Mouse (Mus musculus) midbrain, postnatal 0 days (tissue): ENCODE measurements at regions not wholly inside any gene's neighbourhood (a gene's known extent, or its start where the extent isn't known, plus 50 kb on each side); places are given as distances from the start of the nearest gene placed in this dataset.

Experiments
- ATAC-seq: fragments of 200-750 bp; cut with Nextera tagmentation; 2 replicates; pipeline ENCODE4 v1.8.0; 2017; ENCODE audit warnings: moderate number of reproducible peaks, mild to moderate bottlenecking, moderate TSS enrichment, moderate library complexity; ENCODE audit not compliant: low FRiP score
- DNase-seq: peaks from one replicate; pipeline ENCODE4 v3.0.0-alpha.2; 2015; ENCODE audit warnings: low spot score
- H3K27ac ChIP-seq: fragments of 300-500 bp; sonication (generic); 2 replicates; pipeline ENCODE4 v1.5.1; 2014; ENCODE audit warnings: low read depth, mild to moderate bottlenecking, low read length, mixed read lengths
- H3K27me3 ChIP-seq: fragments of 300-500 bp; sonication (generic); 2 replicates; pipeline ENCODE4 v1.6.1; 2014; ENCODE audit warnings: low read length, control low read depth, mixed read lengths; ENCODE audit not compliant: insufficient read depth
- H3K36me3 ChIP-seq: fragments of 300-500 bp; sonication (generic); 2 replicates; pipeline ENCODE4 v1.6.1; 2014; ENCODE audit warnings: low read length, control low read depth, mixed read lengths; ENCODE audit not compliant: insufficient read depth
- H3K4me1 ChIP-seq: fragments of 300-500 bp; sonication (generic); 2 replicates; pipeline ENCODE4 v1.6.1; 2014; ENCODE audit warnings: mild to moderate bottlenecking, control low read depth, antibody characterized with exemption, low read length, mixed read lengths; ENCODE audit not compliant: insufficient read depth
- H3K4me2 ChIP-seq: fragments of 300-500 bp; sonication (generic); 2 replicates; pipeline ENCODE4 v1.6.1; 2014; ENCODE audit warnings: low read depth, mild to moderate bottlenecking, low read length, mixed read lengths; ENCODE audit not compliant: poor library complexity, severe bottlenecking
- H3K4me3 ChIP-seq: fragments of 300-500 bp; sonication (generic); 2 replicates; pipeline ENCODE4 v1.5.1; 2014; ENCODE audit warnings: low read depth, mild to moderate bottlenecking, low read length, moderate library complexity
- H3K9ac ChIP-seq: fragments of 300-500 bp; sonication (generic); replicated peaks from 2 replicates; pipeline ENCODE4 v1.6.1; 2014; ENCODE audit warnings: mild to moderate bottlenecking, low read length, moderate library complexity, mixed read lengths; ENCODE audit not compliant: poor library complexity, severe bottlenecking
- H3K9me3 ChIP-seq: fragments of 300-500 bp; sonication (generic); 2 replicates; pipeline ENCODE4 v1.6.1; 2016; ENCODE audit warnings: low read length, control low read depth
- CTCF ChIP-seq: IDR thresholded peaks from 2 replicates; pipeline ENCODE4 v1.5.1; 2016; ENCODE audit warnings: antibody characterized with exemption, mild to moderate bottlenecking
- WGBS: fragments of 180-500 bp; shearing (Covaris S2); extraction: QIAGEN DNeasy Blood & Tissue Kit; methylation state at CpG from one replicate; pipeline ENCODE4 v1.1.7; 2014; 5-methylcytosine and 5-hydroxymethylcytosine counted together

DNA sequence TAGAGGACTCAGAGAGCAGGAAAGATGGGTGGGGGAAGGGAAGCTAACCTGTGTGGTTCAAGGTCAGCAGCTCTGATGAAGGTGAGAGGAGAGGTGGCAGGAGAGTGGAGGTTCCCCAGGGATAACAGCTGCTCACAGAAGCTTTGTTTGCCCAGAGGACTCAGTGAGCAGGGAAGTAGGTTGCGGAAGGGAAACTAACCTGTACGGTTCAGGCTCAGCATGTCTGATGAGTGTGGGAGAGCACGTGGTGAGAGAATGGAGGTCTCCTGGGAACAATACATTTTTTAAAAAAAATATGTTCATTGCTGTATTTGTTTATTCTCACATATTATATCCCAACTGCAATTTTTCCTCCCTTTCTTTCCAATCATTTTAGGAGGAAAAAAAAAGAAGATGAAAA is 130.0 kb upstream of the Hccs start:
- no peak for ATAC-seq
- Histone ChIP-seq H3K36me3 (no peaks in the 10 kb centered on the region), H3K4me2 (no peak overlapping the region), H3K27ac (no peak overlapping the region), H3K9me3 (no peaks in the 10 kb centered on the region), H3K4me1 (no peaks in the 10 kb centered on the region), H3K4me3 (no peak overlapping the region), H3K9ac (no peak overlapping the region), H3K27me3 (no peaks in the 10 kb centered on the region)
- TF ChIP-seq CTCF = no peak
- DNase-seq = no peak
- 65% methylated on average over 3 of the region's 3 CpGs for WGBS

DNA sequence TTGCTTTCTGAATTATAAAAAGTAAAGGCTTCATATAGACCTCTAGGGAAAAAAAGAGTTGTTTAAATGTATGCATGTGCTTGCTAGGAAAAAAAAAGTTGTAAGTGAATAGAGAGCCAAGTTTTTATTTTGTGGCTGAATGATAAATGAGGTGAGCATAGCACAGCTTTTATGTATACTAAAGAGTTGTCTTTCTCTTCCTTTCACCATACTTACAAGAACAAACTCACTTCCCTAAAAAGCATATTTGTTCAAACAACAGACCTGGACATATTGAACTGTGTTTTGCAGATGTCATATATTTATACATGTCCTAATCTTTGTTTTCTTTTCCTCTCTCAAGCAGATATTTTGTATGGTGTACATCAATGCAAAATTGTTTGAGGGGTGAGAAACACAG is 119.4 kb upstream of the Hccs start:
- Histone ChIP-seq H3K27ac (no peak overlapping the region), H3K9ac (no peak overlapping the region), H3K4me1 (no peaks in the 10 kb centered on the region), H3K9me3 (no peaks in the 10 kb centered on the region), H3K4me3 (no peak overlapping the region), H3K36me3 (no peaks in the 10 kb centered on the region), H3K4me2 (no peak overlapping the region), H3K27me3 (no peaks in the 10 kb centered on the region)
- TF ChIP-seq CTCF = no peak
- no peak for ATAC-seq
- no peak for DNase-seq

DNA sequence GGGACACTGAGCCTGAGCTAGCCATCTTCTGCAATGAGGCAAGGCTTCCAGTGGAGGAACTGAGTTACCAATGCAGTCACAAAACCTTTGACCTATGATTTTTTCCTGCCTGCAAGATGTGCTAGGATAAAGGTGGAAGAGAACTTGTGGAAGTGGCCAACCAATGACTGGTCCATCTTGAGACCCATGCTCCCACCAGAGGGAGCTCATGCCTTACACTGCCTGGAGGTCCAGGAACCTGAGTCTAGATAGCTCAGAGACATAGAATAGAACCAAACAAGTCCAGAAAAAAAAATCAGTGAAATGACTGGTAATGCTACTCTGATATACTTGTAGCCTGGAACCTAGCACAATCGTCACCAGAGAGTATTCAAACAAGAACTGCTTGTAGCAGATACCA is 118.5 kb upstream of the Hccs start:
- H3K9ac ChIP-seq = no peak overlapping the region
- no peak for TF ChIP-seq CTCF
- H3K36me3 ChIP-seq = no peaks in the 10 kb centered on the region
- no peak overlapping the region for H3K27ac ChIP-seq
- ATAC-seq = no peak
- no peaks in the 10 kb centered on the region; the same call in 1 of the 2 replicates for H3K27me3 ChIP-seq
- no peak overlapping the region for H3K4me3 ChIP-seq
- DNase-seq = no peak
- no peak overlapping the region for H3K4me2 ChIP-seq
- no peaks in the 10 kb centered on the region for H3K4me1 ChIP-seq
- WGBS = 78% methylated on average over 1 of the region's 1 CpGs
- H3K9me3 ChIP-seq = no peaks in the 10 kb centered on the region

DNA sequence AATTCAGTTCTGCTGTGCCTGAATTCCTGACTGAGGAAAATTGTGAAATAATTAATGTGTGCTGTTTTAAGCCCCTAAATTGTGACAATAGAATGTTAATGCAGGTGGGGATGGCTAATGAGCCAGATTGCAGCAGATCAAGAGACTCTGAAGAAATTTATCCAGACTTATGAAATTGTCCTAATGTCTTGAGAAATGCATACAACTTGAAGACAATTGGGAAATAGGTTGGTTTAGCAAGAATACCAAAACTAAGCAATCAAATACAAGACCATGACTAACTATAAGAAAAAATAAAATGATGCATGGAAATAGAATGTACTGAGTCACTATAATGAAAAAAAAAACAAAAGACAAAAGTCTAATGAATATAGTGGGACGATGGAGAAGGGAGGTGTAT is 113.7 kb upstream of the Hccs start:
- Histone ChIP-seq H3K4me3 (no peak overlapping the region), H3K9ac (no peak overlapping the region), H3K4me1 (no peaks in the 10 kb centered on the region), H3K9me3 (no peaks in the 10 kb centered on the region), H3K27me3 (no peaks in the 10 kb centered on the region; the same call in 1 of the 2 replicates), H3K4me2 (no peak overlapping the region), H3K27ac (no peak overlapping the region), H3K36me3 (no peaks in the 10 kb centered on the region)
- WGBS = 86% methylated on average over 1 of the region's 1 CpGs
- no peak for ATAC-seq
- DNase-seq = no peak
- no peak for TF ChIP-seq CTCF

DNA sequence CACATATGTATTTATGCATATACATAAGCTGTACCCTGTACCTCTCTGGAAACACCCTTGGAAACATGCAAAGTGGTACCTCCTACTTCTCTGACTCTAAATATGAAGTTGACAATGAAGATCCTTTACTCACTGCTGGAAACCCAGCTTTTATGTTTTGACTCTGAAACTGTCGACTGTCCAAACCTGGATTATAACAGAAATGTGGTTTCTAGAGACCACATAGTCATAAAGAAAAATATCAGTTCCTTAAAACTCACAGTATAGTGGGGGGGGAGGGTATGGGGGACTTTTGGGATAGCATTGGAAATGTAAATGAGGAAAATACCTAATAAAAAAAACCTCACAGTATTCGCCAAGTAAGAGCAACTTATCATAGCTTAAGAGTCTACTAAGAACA is 76.7 kb upstream of the Hccs start:
- Histone ChIP-seq H3K27me3 (no peaks in the 10 kb centered on the region), H3K9me3 (no peaks in the 10 kb centered on the region), H3K4me2 (no peak overlapping the region), H3K4me1 (no peaks in the 10 kb centered on the region), H3K27ac (no peak overlapping the region), H3K36me3 (no peaks in the 10 kb centered on the region), H3K4me3 (no peak overlapping the region), H3K9ac (no peak overlapping the region)
- WGBS = 76% methylated on average over 2 of the region's 2 CpGs
- no peak for DNase-seq
- ATAC-seq = no peak
- TF ChIP-seq CTCF = no peak

DNA sequence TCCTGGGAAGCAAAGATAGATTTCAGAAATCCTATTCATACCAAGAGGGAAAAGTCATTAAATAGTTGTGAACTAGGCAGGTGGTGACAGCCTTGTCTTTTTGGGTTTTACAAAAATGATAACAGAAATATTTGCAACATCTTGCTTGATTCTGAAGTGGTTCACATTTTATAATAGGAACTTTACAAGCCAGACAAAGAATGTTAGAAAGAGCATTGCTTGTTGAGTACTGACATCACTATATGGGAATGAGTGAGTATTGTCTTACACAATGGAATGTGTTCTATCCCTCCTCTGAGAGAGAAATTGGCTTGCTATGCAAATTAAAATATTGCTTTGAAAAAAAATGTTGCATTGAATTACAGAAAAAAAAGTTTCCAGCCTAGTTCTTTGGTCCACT is 66.5 kb upstream of the Hccs start:
- DNase-seq = no peak
- Histone ChIP-seq H3K36me3 (no peaks in the 10 kb centered on the region), H3K27ac (no peak overlapping the region), H3K9ac (no peak overlapping the region), H3K4me1 (no peaks in the 10 kb centered on the region), H3K27me3 (no peaks in the 10 kb centered on the region), H3K4me2 (no peak overlapping the region), H3K9me3 (no peaks in the 10 kb centered on the region), H3K4me3 (no peak overlapping the region)
- no peak for TF ChIP-seq CTCF
- ATAC-seq = no peak
